Mouse (Mus musculus): ENCODE data around the gene Cpe.

Gene Cpe

DNA sequence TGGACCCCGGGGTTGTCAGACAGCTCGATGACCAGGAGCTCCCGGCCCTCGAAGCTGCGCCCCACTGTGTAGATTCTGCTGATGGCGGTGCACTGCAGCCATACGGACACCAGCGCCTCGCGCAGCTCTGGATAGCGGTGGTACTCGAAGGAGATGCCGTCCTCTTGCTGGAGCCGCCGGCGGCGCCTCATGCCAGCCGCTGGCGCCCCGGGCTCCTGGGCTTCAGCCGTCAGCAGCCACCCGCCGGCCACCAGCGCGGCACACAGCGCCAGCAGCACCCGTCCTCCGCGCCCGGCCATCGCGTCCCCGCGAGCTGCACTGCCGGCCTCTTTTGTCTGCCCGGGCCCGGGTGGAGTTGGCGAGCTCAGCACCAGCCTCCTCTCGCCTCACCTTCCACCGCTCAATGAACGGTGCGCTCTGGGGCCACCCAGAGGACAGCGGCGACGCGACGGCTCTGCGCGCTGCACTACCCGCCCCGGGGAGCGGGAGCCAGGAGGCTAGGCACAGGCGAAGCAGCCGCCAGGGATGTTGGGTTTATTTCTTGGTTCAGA is at the start of gene Cpe:
TSS of gene Cpe (minus strand) at position 404 of the 551 bp plus-strand sequence.
- peak; percentile 79 for DNase-seq (ENCODE audit: low spot score)

DNA sequence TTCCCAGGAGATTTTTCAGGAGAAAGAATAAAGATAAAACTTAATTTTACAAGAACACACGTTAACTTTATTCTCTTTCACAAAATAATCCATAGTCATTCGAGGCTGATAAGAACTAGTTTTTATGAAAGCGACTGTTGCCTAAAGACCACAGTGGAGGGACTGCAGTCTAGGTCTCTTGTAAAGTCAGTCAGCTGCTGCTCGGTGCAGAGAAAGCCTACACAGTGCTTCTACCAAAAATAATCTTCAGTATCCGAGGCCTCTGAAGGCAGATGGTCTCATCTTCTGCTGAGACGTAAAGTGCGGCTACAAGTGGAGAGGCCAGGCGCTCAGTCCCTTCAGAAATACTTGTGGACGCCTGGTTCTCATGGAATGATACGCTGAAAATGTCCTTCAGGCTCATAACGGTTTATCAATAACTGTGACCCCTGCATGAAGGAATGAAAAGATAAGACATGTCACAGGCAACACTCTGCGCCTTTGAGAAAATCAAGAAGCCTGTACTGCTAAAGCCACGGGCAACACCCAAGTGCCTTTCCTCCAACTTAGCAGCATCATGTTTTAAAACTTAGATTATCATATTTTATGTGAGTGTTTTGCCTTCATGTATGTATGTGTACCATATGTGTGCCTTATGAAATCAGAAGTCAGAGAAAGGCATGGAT is 47.8 kb upstream of the Cpe start:
- no peak for DNase-seq (ENCODE audit: low spot score)

DNA sequence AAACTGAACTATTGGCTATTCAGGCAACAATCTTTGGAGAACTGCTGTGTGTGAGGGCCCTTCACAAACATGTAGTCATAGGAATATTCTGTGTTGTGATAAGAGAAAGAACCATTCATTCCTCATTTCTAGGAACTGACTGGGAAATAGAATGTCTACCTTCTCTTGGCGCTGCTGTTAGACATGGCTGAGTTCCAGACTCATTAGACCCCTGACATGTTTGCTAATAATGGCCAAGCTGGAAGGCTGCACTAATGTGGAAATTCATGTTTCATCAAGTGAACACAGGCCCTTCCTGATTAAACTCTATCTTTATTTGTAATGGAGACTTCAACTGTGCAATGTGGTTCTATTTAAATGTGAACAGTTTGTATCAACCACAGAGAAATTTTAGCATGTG is 46.1 kb upstream of the Cpe start:
- no peak for DNase-seq (ENCODE audit: low spot score)

DNA sequence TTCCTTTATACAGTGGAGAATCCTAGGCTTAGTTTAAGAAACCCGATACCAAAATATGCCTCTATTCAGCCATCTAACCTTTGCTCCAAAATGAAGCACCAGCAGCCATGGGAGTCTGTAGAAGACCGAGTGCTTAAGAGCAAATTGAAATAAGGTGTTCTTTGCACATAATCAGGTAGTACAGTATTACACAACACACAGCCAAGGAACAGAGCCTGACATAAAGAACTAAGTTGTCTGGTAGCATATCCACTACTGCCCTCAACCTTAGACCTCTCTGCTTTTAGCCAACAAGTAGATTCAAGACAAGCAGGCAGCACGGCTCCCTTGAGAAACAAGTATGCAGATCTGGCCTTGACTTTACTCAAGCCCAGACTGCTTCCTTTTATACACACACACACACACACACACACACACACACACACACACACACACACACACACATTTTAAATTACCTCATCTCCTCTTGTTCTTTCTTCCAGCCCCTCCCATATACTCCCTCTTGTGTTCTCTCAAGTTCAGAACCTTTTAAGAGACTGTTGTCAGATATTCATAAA is 44.0 kb upstream of the Cpe start:
- no peak for DNase-seq (ENCODE audit: low spot score)

DNA sequence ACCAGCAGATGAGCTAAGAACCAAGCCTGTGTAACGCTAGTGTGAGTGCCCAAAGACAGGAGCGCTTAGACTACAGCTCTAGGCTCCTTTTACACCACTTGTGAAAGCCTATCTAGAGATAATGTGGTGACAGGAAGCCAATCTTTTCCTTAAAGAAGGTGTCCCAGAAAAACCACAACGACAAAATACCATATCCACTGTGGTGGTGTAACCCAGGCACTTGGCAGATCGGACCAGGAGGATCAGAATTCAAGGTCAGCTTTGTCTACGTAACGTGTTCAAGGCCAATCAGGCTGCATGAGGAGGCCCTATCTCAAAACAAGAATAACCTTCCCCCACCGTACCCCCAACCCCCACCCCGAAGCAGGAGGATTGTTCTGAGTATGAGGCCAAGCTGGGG is 42.3 kb upstream of the Cpe start:
- no peak for DNase-seq (ENCODE audit: low spot score)

DNA sequence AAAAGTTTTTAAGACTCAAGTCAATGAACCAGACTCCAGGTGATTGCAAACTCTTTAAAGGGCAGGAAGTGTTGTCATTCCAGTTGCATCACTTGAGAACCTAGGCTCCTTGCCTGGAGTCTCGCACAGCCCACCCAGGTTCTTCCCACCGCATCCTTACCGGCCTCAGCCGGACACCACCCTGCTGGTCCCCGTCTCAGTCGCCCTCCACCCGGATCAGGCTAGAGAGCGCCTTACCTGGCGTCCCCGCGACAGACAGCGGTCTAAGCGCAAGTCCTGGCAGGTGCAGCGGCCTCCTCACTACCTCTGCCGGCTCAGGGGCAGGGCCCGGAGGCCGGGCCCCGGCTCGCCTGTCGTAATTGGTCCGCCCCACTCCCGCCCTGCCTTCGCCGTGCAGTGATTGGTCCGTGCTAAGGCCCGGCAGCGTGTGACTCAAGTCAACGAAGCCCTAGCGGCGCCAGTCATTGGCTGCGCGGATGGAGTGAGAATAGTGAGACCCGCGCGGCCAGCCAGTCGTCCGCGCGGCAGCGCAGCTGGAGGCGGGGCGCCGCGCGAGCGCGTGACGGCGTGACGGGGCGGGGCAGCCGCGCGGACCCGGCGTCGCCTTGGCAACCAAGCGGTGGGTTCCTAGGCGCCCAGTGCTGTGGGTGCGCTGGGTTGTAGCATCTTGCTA is 40.6 kb upstream of the Cpe start, which contains the start of gene Msmo1:
TSS of gene Msmo1 (minus strand) at position 522 of the 673 bp plus-strand sequence.
- DNase-seq (ENCODE audit: low spot score) = peak; percentile 98

DNA sequence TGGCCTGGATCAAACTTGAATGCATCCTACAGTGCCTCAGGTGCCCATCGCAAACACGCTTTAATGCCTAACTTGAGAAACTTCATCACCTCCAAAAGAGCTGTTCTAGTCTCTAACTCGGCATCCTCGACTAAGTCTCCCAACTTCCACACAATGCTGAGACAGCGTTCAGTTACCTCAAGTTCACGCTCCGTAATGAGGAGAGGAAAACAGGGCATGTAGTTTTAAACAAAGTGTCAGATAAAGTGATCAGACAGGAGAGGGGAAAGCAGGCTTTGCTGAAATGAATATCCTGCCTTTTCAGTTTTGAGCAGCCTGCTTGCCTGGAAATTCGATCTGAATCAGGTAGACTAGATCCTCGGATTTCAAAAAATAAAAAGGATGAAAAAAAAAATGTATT is 39.7 kb upstream of the Cpe start:
- DNase-seq (ENCODE audit: low spot score) = no peak

DNA sequence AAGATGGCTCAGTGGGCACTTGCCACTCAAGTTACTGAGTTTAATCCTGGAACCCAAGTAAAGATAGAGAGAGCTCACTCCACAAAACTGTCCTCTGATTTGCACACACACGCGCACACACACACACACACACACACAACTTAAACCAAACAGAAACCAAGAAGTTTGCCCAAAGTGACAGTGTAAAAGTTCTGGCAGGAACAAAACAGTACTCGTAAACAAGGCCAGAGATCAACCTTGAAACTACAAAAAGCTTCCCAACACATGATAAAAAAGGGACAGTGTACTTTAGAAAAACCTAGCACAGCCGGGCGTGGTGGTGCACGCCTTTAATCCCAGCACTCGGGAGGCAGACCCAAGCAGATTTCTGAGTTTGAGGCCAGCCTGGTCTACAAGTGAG is 35.3 kb upstream of the Cpe start:
- DNase-seq (ENCODE audit: low spot score) = no peak

DNA sequence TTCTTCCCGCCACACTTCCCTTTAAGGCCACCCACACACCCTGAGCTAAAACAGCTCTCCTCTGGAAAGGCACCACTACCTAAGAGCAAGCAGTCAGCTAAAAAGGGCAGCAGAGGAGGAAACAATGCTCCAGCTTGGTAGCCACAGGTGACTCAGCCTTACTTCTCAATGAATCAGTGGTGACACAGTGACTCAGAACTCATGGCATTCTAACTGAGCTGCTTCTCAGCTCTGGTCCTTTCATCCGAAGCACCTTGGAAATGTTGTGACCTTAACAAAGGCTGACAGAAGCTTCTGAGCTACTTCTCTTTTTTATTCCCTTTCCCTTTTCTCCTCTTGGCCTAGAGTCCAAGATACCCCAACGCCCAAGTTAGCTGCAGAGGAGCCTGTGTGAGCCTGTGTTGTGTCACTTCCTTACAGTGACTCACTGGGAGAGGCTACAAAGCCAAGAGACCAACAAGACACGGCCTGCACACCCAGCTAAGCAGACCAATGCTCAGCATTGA is 33.4 kb upstream of the Cpe start:
- no peak for DNase-seq (ENCODE audit: low spot score)

DNA sequence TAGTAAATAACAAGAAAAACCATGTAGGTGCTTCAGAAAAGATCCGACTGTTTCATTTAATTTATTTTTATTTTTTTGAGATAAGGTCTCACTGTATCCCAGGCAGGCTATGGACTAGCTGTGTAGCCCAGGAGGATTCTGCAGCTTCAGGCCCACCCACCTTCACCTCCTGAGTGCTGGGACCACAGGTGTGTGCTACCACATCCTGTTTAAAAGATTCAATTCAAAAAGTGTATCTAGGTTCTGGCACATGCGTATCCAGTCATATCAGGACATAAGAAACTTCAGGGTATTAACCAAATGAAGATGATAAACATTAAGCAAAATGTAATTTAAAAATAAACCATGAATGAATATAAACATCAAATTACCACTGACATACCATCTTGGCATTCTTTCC is 30.4 kb upstream of the Cpe start:
- DNase-seq (ENCODE audit: low spot score) = no peak

DNA sequence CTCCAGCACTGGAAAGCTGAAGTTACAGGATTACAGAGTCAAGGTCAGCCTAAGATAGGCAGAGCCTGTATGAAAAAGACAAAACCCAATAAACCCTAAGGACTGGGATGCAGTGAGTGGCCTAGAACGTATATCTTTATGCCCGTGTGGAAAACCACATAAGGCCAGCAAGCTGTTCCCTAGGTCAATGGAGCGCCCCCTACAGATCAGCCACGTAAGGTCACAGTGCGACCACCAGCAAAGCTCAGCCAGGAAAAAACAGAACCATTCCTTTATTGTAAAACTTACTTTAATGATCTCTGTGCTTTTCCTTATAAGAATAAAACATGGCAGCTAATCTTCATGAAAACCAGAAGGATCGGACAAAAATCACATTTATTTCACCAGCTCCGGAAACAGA is 25.0 kb upstream of the Cpe start:
- DNase-seq (ENCODE audit: low spot score) = no peak

DNA sequence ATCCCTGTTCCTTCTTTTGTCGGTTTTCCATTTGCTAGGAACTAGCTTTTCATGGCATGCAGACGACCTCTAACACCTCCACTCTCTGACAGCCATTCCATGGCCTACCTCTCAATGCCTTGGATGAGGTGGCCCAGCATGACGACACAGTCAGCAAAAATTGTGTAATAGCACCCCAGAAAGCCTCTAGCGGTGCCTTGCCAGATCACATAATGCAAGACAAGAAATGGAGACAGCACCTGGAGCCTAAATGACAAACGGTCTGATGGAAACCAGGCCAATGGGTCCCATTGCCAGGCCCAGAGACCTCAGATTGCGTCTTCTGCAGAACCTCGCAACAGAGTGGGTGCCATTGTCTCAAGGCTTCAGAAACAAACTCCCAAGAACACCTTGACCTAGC is 19.6 kb upstream of the Cpe start:
- DNase-seq (ENCODE audit: low spot score) = no peak

DNA sequence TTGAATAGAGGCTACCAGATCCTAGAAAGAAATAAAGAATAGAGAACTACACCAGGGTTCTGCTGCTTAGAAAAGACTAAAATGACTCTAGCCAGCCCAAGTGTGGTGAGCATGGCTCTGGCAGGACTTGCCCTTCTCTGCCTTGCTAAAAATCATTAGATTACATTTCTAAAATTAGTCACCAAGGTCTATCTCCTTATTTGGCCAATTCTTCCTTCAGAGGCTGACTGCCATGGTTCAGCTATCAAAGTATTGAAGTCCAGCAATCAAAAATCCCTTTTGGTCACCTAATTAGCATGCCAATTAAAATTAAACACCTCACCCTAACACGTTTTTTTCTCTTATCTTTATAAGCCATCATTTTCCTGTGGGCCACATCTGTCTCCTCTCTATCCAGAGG is 18.7 kb upstream of the Cpe start:
- no peak for DNase-seq (ENCODE audit: low spot score)

DNA sequence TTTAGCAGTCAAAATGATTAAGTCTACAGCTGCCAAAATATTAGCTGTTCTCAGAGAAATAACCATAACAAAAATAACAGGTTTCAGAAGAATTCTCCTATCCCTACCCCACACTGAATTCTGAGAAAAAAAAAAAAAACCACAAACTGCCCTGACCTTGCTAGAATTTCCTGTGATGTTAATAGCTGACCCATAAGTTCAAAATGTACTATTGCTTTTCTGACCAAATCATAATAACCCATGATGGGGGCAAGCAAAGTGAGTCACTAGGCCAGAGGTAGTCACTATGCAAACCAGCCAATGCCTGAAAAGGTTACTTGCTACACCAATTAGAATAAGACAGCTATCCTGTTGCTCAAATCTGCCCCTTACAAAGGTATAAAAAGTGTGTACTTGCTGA is 14.6 kb upstream of the Cpe start:
- no peak for DNase-seq (ENCODE audit: low spot score)

DNA sequence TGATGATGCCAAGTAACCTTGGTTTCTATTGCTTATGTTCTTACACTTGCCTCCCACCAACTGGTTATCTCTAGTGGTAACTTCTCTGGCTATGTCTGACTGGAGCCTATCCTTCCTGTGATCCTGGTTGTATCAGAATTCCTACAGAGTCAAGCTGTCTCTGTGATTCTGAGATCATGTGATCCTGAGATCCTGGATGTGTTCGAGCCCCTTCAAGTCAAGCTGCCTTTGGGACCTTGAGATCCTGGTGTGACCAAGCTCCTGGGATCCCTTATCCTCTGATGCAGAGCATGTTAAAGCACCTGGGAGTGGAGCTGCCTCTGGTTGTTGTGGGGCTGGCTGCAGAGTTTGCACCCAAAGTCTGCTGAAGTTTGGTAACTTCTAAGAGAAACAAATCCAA is 10.3 kb upstream of the Cpe start:
- no peak for DNase-seq (ENCODE audit: low spot score)

DNA sequence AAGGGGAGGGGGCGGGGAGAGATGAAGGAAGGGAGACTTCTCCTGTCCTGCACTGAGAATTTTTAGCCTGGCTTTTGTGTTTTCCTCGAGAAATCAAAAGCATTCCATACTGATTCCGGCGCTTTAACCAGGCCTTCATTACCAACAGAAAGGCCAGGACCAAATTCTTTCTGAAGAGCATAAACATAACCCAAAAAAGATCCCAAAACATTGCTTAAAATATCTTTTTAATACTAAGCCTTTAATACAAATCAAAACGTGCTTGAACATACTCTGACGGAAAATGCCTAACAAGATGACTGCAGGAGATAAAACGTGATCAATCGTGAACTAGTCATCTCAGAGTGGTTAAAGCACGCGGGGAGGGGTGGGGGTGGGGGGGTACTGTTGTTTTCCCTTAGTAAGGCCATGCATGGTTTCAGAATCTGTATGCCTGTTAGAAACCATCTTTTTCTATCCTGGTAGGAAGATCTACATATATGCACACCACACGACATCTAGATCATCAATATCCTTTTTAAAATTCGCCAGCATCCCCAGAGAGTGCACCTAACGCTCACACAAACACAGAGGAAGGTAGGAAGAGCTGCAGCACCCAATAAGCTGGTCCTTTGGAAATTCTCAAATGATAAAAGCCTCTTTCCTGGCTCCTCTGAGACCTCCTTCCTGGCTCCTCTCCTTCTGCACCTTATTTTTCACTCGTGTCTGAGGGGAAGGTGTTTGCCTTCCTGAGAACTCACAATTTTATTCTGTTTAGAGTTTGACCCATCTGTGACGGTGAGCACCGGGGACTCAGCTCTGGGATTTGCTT is 1.1 kb downstream of the Cpe start:
- DNase-seq (ENCODE audit: low spot score) = no peak

DNA sequence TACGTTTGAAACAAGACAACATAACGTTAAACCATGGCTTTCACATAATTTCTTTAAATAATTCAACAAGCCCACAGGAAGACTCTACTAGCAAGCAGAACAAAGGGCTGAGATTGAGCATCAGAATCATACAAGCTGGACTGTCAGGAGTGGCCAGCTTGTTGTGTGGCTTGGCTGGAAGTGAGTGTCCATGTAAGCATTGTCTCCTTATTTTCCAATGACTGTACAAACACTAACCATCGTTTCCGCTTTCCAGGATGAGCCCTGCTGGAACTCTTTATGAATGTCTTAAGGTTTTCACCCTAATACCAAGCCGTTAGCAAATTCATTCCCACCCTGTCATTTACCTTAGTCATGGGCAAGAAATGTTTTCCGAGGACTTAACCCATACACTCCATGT is 2.0 kb downstream of the Cpe start:
- DNase-seq (ENCODE audit: low spot score) = no peak

DNA sequence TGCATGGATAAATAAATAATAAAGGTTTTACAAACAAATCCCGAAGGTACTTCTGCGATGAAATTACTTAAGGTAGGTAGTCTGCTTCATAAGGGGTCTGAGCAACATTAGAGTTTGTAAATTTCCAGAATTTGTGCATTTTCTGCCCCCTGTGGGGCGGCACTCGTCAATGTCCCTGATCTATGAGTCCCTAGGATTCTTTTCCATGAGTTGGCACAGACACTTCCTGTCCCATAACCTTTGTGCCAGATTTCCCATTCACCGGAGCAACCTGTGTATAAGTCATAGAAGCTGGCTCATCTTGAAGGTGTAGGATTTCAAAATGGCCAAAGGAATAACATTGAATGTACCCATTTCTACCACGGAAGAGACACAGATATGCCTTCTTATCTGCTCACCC is 2.5 kb downstream of the Cpe start:
- no peak for DNase-seq (ENCODE audit: low spot score)

DNA sequence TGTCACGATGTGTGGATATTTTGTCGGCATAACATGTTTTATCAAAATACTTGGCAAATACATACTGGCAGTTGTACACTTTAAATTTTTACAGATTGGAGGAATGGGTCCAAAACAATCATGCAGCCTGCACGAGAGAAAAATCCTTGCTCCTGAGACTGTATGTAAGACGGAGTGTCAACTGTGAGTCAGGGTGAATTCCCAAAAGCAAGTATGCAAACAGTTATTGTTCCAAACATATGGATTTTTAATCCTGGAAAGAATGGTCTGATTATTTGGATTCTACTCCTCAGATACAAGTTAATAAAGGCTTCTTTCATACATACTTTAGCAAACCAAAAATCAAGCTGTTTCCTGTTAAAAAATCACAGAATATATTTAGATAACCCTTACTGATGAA is 4.1 kb downstream of the Cpe start:
- DNase-seq (ENCODE audit: low spot score) = no peak

DNA sequence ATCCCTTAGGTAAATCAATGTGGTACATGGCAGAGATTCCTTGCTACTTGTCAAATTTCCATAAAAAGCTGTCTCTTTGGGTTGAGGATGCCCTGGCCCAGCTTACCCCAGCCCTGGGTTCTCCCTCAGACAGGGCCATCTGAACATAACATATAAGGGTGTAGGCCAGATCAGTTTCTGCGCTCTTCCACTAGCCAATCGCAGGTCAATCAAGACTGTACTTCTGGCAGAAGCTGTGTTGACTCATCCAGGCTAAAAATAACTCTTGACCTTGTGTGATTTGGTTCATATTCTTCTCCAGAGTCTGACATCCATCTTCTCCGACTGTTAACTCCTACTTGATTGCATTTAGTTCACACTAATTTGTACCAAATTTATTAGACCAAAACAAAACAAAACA is 4.7 kb downstream of the Cpe start:
- no peak for DNase-seq (ENCODE audit: low spot score)

DNA sequence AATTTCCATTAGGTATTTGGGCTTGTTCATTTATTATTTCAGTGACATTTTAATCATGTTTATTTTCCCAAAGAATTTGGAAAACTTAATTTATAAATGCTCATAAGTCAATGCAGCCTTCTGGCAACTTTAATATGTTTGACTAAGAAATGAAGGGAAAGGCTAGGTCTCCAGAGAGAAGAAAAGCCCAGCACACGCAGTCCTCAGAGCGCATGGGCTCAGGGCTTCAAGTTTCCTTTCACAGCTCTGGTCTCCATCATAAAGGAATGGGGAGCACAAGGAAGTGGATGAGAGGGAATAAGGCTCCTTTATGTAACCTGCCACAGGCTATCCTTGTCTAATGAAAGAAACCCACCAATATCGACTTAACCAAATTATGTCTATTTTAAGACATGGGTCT is 10.4 kb downstream of the Cpe start:
- no peak for DNase-seq (ENCODE audit: low spot score)

DNA sequence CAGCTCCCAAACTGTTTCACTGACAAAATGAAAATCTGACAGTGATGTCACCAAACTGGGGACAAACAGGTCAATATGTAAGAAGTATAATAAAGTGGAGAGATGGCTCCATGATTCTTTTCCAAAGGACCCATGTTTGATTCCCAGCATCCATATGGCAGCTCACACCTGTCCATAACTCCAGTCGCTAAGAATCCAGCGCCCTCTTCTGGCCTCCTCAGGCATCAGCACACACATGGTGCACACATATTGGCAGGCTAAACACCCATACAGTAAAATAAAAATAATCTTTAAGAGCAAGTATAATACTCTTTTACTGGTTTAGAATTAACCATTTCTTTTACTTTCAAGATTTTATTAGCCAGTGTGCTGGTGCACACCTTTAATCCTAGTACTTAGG is 16.5 kb downstream of the Cpe start:
- DNase-seq (ENCODE audit: low spot score) = no peak
